Mouse (Mus musculus): ENCODE results near the gene Itpr2. TPM values are rescaled to one million over a fixed set of nuclear protein-coding genes. Genes with fewer than 3 reads are reported as not detected.

Itpr2 gene
- polyA plus RNA-seq, 1 experiment from 2014 or later = 49.4 TPM

DNA sequence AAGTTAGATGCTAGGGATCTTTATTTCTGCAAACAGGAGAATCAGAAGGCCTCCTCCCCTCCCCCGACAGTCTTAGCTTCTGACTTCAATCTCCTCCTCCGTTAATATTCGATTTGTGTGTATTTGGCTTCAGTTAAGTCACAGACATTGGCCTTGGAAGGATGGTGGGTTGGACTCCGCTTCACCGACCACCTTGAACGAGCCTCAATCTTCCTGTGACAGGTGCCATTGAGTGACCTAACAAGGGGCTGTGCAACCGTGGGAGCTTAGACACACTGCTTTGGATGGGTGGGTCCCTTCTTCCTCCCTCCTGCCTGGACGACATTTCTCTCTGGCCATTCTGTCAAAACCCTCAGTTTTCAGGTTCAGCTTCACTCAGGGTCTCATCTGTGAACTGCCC, 366.7 kb downstream of the Itpr2 start:
- Histone ChIP-seq H3K27me3 (ENCODE audit: control insufficient read depth, insufficient read depth, low read length) (no peaks in the 10 kb centered on the region), H3K9ac (ENCODE audit: low read length) (no peak overlapping the region), H3K36me3 (ENCODE audit: control insufficient read depth, insufficient read depth) (no peaks in the 10 kb centered on the region), H3K27ac (ENCODE audit: low read length) (no peak overlapping the region), H3K4me2 (ENCODE audit: low read depth, low read length) (no peak overlapping the region), H3K4me1 (ENCODE audit: control insufficient read depth, insufficient read depth, low read length) (peaks cover 15% of the 10 kb centered on the region), H3K4me3 (ENCODE audit: low read length) (no peak overlapping the region), H3K9me3 (replicated peaks; ENCODE audit: control insufficient read depth, low read length) (no peaks in the 10 kb centered on the region)
- ATAC-seq (replicated peaks; ENCODE audit: extremely low read depth, insufficient read depth, low FRiP score) = no peak
- WGBS = 79% methylated on average over 8 of the region's 8 CpGs

DNA sequence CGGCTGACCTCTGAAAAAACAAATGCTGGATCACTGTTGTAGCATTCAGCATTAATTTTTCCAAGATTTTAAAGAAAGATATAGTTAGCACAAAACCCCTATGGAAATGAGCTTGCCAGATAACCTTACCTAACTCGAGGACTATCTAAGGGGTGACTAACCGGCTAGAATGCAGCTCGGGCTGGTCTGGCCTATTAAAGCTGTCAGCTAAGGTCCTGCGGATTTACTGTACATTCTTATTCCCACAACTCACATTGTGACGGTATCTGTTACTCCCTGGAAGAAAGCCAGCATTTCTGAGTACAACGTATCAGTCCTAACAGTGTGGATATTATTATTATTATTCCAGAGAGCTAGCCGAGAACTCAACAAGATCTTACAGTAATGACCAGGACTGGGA, 368.1 kb downstream of the Itpr2 start:
- 26% methylated on average over 8 of the region's 8 CpGs for WGBS
- Histone ChIP-seq H3K4me1 (ENCODE audit: control insufficient read depth, insufficient read depth, low read length) (peaks cover 13% of the 10 kb centered on the region), H3K36me3 (ENCODE audit: control insufficient read depth, insufficient read depth) (peaks cover 1% of the 10 kb centered on the region; the same call in 1 of the 2 replicates), H3K27me3 (ENCODE audit: control insufficient read depth, insufficient read depth, low read length) (no peaks in the 10 kb centered on the region), H3K27ac (ENCODE audit: low read length) (peak overlapping the region; percentile 51), H3K9ac (ENCODE audit: low read length) (no peak overlapping the region), H3K4me2 (ENCODE audit: low read depth, low read length) (no peak overlapping the region), H3K9me3 (replicated peaks; ENCODE audit: control insufficient read depth, low read length) (no peaks in the 10 kb centered on the region; the same call in 1 of the 2 replicates), H3K4me3 (ENCODE audit: low read length) (no peak overlapping the region)
- no peak for ATAC-seq (replicated peaks; ENCODE audit: extremely low read depth, insufficient read depth, low FRiP score)

GRCm38 (mm10) chr6:146129066-146129465, 373.0 kb downstream of the Itpr2 start:
- peaks cover 6% of the 10 kb centered on the region; the same call in 1 of the 2 replicates for H3K36me3 ChIP-seq (ENCODE audit: control insufficient read depth, insufficient read depth)
- no peak overlapping the region for H3K9ac ChIP-seq (ENCODE audit: low read length)
- H3K4me2 ChIP-seq (ENCODE audit: low read depth, low read length) = no peak overlapping the region
- H3K9me3 ChIP-seq (replicated peaks; ENCODE audit: control insufficient read depth, low read length) = peaks cover 3% of the 10 kb centered on the region; the same call in 1 of the 2 replicates
- no peak overlapping the region for H3K4me3 ChIP-seq (ENCODE audit: low read length)
- 77% methylated on average over 7 of the region's 7 CpGs for WGBS
- no peak overlapping the region for H3K27ac ChIP-seq (ENCODE audit: low read length)
- no peaks in the 10 kb centered on the region for H3K27me3 ChIP-seq (ENCODE audit: control insufficient read depth, insufficient read depth, low read length)
- ATAC-seq (replicated peaks; ENCODE audit: extremely low read depth, insufficient read depth, low FRiP score) = no peak
- H3K4me1 ChIP-seq (ENCODE audit: control insufficient read depth, insufficient read depth, low read length) = peaks cover 22% of the 10 kb centered on the region

DNA sequence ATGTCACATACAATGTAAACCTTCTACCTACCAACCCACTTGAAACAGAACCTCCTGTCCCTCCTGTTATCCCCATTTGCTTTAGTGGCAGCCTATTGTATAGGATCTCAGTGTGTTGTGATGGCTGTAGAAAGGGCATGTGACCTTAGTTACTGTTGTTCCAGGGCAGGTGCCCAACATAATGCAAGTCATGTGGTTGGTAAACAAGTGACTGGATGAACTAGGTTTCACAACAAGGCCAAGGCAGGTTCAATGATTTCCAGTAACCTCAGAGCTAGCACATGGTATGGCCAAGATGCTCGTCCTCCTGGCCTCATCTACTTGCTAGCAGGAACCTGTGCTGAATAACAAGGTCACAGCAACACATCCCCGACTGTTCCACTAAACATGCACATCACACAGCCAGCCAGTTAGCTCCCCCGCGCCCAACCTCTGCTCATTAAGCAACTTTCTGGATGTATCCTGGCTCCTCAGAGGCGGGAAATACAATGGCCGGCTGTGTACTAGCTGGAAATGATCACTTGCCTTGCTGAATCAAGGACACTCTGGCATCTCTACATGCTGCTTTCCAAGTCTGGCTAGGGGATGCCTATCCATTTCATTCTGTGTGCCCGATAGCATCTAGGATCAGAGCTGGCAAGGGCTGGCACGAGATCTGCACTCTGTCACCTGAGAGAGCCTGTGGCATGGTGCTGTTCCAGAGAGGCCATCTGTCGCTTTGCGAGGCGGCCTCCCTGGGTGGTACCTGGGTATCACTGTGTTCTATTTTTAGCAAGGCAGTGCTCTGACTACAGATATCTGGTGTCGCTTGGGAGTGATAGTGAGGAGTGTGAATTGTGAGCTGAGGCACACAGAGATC, 375.0 kb downstream of the Itpr2 start:
- Histone ChIP-seq H3K9ac (ENCODE audit: low read length) (no peak overlapping the region), H3K27me3 (ENCODE audit: control insufficient read depth, insufficient read depth, low read length) (no peaks in the 10 kb centered on the region), H3K4me1 (ENCODE audit: control insufficient read depth, insufficient read depth, low read length) (peaks cover 16% of the 10 kb centered on the region), H3K4me2 (ENCODE audit: low read depth, low read length) (no peak overlapping the region), H3K9me3 (replicated peaks; ENCODE audit: control insufficient read depth, low read length) (peaks cover 3% of the 10 kb centered on the region; the same call in 1 of the 2 replicates), H3K27ac (ENCODE audit: low read length) (peak overlapping the region; percentile 56), H3K4me3 (ENCODE audit: low read length) (no peak overlapping the region), H3K36me3 (ENCODE audit: control insufficient read depth, insufficient read depth) (peaks cover 6% of the 10 kb centered on the region; the same call in 1 of the 2 replicates)
- WGBS = 53% methylated on average over 12 of the region's 12 CpGs
- peak; percentile 78 for ATAC-seq (replicated peaks; ENCODE audit: extremely low read depth, insufficient read depth, low FRiP score)

- Histone ChIP-seq H3K36me3 (ENCODE audit: control insufficient read depth, insufficient read depth) (peaks cover 6% of the 10 kb centered on the region; the same call in 1 of the 2 replicates), H3K27me3 (ENCODE audit: control insufficient read depth, insufficient read depth, low read length) (no peaks in the 10 kb centered on the region), H3K9me3 (replicated peaks; ENCODE audit: control insufficient read depth, low read length) (peaks cover 3% of the 10 kb centered on the region; the same call in 1 of the 2 replicates), H3K27ac (ENCODE audit: low read length) (no peak overlapping the region), H3K4me2 (ENCODE audit: low read depth, low read length) (no peak overlapping the region), H3K4me1 (ENCODE audit: control insufficient read depth, insufficient read depth, low read length) (peaks cover 16% of the 10 kb centered on the region), H3K4me3 (ENCODE audit: low read length) (no peak overlapping the region), H3K9ac (ENCODE audit: low read length) (no peak overlapping the region)
- WGBS = 100% methylated on average over 1 of the region's 1 CpGs
- ATAC-seq (replicated peaks; ENCODE audit: extremely low read depth, insufficient read depth, low FRiP score) = no peak
Observed at GRCm38 (mm10) chr6:146125621-146126020, 376.4 kb downstream of the Itpr2 start.

GRCm38 (mm10) chr6:146124479-146124878, 377.5 kb downstream of the Itpr2 start:
- Histone ChIP-seq H3K4me2 (ENCODE audit: low read depth, low read length) (no peak overlapping the region), H3K9ac (ENCODE audit: low read length) (no peak overlapping the region), H3K9me3 (replicated peaks; ENCODE audit: control insufficient read depth, low read length) (peaks cover 3% of the 10 kb centered on the region; the same call in 1 of the 2 replicates), H3K4me1 (ENCODE audit: control insufficient read depth, insufficient read depth, low read length) (peaks cover 16% of the 10 kb centered on the region), H3K36me3 (ENCODE audit: control insufficient read depth, insufficient read depth) (peaks cover 6% of the 10 kb centered on the region; the same call in 1 of the 2 replicates), H3K27me3 (ENCODE audit: control insufficient read depth, insufficient read depth, low read length) (no peaks in the 10 kb centered on the region), H3K27ac (ENCODE audit: low read length) (no peak overlapping the region), H3K4me3 (ENCODE audit: low read length) (no peak overlapping the region)
- WGBS = 62% methylated on average over 3 of the region's 3 CpGs
- ATAC-seq (replicated peaks; ENCODE audit: extremely low read depth, insufficient read depth, low FRiP score) = no peak

DNA sequence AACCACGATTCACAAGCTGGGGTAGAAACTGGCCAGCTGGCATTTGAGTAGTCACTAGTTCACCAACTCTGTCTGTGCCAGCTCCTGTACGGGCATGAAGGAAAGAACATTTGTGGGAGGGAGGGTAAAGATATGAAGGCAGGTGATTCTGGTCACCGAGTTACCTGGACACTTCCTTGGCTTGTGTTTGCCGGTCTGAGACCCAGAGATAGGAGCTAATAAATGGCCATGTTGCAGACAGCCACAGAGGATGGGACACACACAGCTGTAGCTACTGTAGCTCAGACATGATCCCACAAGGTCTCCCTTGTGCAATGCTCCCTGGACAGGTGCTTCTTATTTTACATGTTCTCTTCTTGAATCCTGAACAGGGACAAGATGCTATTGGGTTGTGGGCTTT, 378.4 kb downstream of the Itpr2 start:
- H3K27ac ChIP-seq (ENCODE audit: low read length) = no peak overlapping the region
- no peak overlapping the region for H3K4me2 ChIP-seq (ENCODE audit: low read depth, low read length)
- no peaks in the 10 kb centered on the region for H3K27me3 ChIP-seq (ENCODE audit: control insufficient read depth, insufficient read depth, low read length)
- H3K4me3 ChIP-seq (ENCODE audit: low read length) = no peak overlapping the region
- peaks cover 16% of the 10 kb centered on the region for H3K4me1 ChIP-seq (ENCODE audit: control insufficient read depth, insufficient read depth, low read length)
- H3K9ac ChIP-seq (ENCODE audit: low read length) = no peak overlapping the region
- H3K9me3 ChIP-seq (replicated peaks; ENCODE audit: control insufficient read depth, low read length) = peaks cover 2% of the 10 kb centered on the region; the same call in 1 of the 2 replicates
- peaks cover 2% of the 10 kb centered on the region; the same call in 1 of the 2 replicates for H3K36me3 ChIP-seq (ENCODE audit: control insufficient read depth, insufficient read depth)
- ATAC-seq (replicated peaks; ENCODE audit: extremely low read depth, insufficient read depth, low FRiP score) = no peak
- WGBS = 89% methylated on average over 4 of the region's 4 CpGs

DNA sequence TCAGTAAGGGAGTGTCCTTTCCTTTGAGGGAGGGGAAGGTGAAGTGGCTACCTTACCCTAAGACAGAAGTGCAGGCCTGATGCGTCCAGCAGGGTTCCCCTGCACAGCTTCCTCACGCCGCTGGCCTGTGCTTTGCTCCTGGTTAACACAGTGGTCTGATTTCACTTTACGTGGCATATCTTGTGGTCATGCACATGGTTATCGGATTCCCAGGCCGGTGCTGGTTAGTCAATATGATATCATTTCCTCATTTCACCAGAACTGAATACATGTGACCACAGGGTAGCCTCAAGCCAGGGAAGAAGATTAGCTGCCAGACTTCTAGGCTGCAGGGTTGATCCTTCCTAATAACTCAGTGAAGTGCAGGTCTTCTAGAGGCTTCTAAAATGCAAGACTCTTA, 381.9 kb downstream of the Itpr2 start:
- no peak overlapping the region for H3K9ac ChIP-seq (ENCODE audit: low read length)
- H3K9me3 ChIP-seq (replicated peaks; ENCODE audit: control insufficient read depth, low read length) = no peaks in the 10 kb centered on the region
- H3K27ac ChIP-seq (ENCODE audit: low read length) = no peak overlapping the region
- H3K4me2 ChIP-seq (ENCODE audit: low read depth, low read length) = no peak overlapping the region
- H3K36me3 ChIP-seq (ENCODE audit: control insufficient read depth, insufficient read depth) = no peaks in the 10 kb centered on the region
- H3K4me1 ChIP-seq (ENCODE audit: control insufficient read depth, insufficient read depth, low read length) = peaks cover 7% of the 10 kb centered on the region
- no peak overlapping the region for H3K4me3 ChIP-seq (ENCODE audit: low read length)
- no peaks in the 10 kb centered on the region for H3K27me3 ChIP-seq (ENCODE audit: control insufficient read depth, insufficient read depth, low read length)
- WGBS = 77% methylated on average over 6 of the region's 6 CpGs
- no peak for ATAC-seq (replicated peaks; ENCODE audit: extremely low read depth, insufficient read depth, low FRiP score)

GRCm38 (mm10) chr6:146114731-146115302, 387.2 kb downstream of the Itpr2 start:
- H3K4me3 ChIP-seq (ENCODE audit: low read length) = no peak overlapping the region
- no peak overlapping the region for H3K9ac ChIP-seq (ENCODE audit: low read length)
- peaks cover 4% of the 10 kb centered on the region; the same call in 1 of the 2 replicates for H3K36me3 ChIP-seq (ENCODE audit: control insufficient read depth, insufficient read depth)
- WGBS = 42% methylated on average over 12 of the region's 12 CpGs
- no peak for ATAC-seq (replicated peaks; ENCODE audit: extremely low read depth, insufficient read depth, low FRiP score)
- no peaks in the 10 kb centered on the region for H3K27me3 ChIP-seq (ENCODE audit: control insufficient read depth, insufficient read depth, low read length)
- H3K4me1 ChIP-seq (ENCODE audit: control insufficient read depth, insufficient read depth, low read length) = peaks cover 4% of the 10 kb centered on the region; the same call in 1 of the 2 replicates
- no peak overlapping the region for H3K4me2 ChIP-seq (ENCODE audit: low read depth, low read length)
- H3K27ac ChIP-seq (ENCODE audit: low read length) = no peak overlapping the region
- H3K9me3 ChIP-seq (replicated peaks; ENCODE audit: control insufficient read depth, low read length) = no peaks in the 10 kb centered on the region
